Mouse (Mus musculus) erythroblast, embryonic 14.5 days (primary cell): ENCODE measurements around the gene Ubxn11.

Experiments used
- GATA1 ChIP-seq: IDR thresholded peaks from 2 replicates; pipeline ENCODE4 v1.6.1; 2012; ENCODE audit warnings: low read length, inconsistent platforms, mixed read lengths
- TAL1 ChIP-seq: IDR thresholded peaks from 3 replicates; pipeline ENCODE4 v1.6.1; 2012; ENCODE audit warnings: low read length, inconsistent platforms, mixed read lengths

DNA sequence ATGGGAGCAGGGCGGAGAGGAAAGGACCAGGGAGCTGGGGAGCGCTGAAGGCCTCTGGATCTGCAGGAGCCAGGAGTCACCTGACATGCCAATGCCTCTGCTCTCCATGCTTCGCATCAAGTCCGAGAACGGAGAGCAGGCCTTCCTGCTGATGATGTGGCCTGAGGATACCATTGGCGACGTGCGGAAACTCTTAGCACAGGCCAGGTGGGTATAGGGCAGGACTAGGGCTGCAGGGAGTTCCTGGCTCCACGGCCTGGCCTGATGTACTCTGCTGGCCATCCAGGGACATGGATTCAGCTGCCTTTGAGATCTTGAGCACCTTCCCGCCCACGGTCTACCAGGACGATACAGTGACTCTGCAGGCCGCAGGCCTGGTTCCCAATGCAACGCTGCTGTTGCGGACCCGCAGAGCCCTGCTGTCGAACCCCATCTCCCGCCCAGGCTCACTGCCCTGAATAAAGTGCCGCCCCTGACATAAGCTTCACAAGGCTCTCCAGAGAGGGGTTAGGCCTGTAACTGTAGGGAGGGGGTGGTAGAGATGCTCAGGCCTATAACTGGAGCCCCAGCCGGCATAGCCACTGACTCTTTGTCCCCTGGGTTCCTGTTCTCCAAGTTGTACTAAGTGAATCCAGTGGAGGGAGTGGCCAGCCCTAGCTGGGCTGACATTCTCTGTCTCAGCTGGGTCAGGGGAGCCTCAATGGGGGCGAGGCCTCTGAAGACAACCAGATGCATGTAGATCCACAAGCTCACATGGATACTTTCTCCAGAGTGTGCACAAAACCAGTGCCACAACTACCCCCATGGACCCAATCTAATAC is 24.1 kb downstream of the Ubxn11 start:
- no peak for TF ChIP-seq GATA1
- no peak for TF ChIP-seq TAL1
